Mouse (Mus musculus) CH12.LX (cell line): ENCODE data around the gene Tnni3. TPM values are rescaled to one million over a fixed set of nuclear protein-coding genes. Genes with fewer than 3 reads are reported as not detected.

Source experiments
- DNase-seq: peaks from one replicate; pipeline ENCODE4 v3.0.0-alpha.2; 2013; ENCODE audit errors: extremely low read depth
- H3K27ac ChIP-seq: 2 replicates; pipeline ENCODE4 v1.5.1; 2012; ENCODE audit warnings: low read depth, mild to moderate bottlenecking, control low read depth, moderate library complexity; ENCODE audit not compliant: insufficient read depth
- H3K27me3 ChIP-seq: replicated peaks from 2 replicates; pipeline ENCODE3; 2012; ENCODE audit warnings: inconsistent platforms
- H3K36me3 ChIP-seq, 2 experiments: replicated peaks in 1 of 2; 2 replicates each; pipeline versions ENCODE3 to v1.6.1; 2012; ENCODE audit warnings: inconsistent platforms in 1 of 2, low read length in 1 of 2, mild to moderate bottlenecking in 1 of 2, mixed read lengths in 1 of 2, moderate library complexity in 1 of 2; ENCODE audit not compliant: control insufficient read depth in 1 of 2, insufficient read depth in 1 of 2
- H3K4me1 ChIP-seq, 2 experiments: 2 replicates each; pipeline ENCODE4 v1.6.1; 2012; ENCODE audit warnings: inconsistent platforms in 1 of 2, moderate library complexity in 1 of 2; ENCODE audit not compliant: insufficient read depth in 2 of 2, control insufficient read depth in 1 of 2
- H3K4me2 ChIP-seq: 2 replicates; pipeline ENCODE4 v1.6.1; 2012; ENCODE audit warnings: low read depth, mild to moderate bottlenecking, control low read depth; ENCODE audit not compliant: poor library complexity, insufficient read depth, severe bottlenecking
- H3K4me3 ChIP-seq, 3 experiments: fragments of 150-350 bp in 1 of 3; sonication (generic) in 1 of 3; replicated peaks in 1 of 3; 2 replicates each; pipeline versions ENCODE3 to v1.5.1; 2011 to 2012; ENCODE audit warnings: low read depth in 2 of 3, low read length in 2 of 3, mild to moderate bottlenecking in 2 of 3, moderate library complexity in 2 of 3, control low read depth in 1 of 3, improper control_type of control experiment in 1 of 3, inconsistent platforms in 1 of 3, mixed read lengths in 1 of 3; ENCODE audit not compliant: poor library complexity in 1 of 3
- H3K79me2 ChIP-seq: replicated peaks from 2 replicates; pipeline ENCODE4 v1.6.1; 2012; ENCODE audit warnings: mild to moderate bottlenecking, moderate library complexity; ENCODE audit not compliant: control insufficient read depth, poor library complexity, insufficient read depth, severe bottlenecking; ENCODE audit errors: extremely low read depth
- H3K9ac ChIP-seq: 2 replicates; pipeline ENCODE4 v1.6.1; 2012; ENCODE audit warnings: low read depth, mild to moderate bottlenecking, control low read depth, moderate library complexity; ENCODE audit not compliant: insufficient read depth
- H3K9me3 ChIP-seq: replicated peaks from 2 replicates; pipeline ENCODE3; 2012; ENCODE audit warnings: low read length, inconsistent platforms, mixed read lengths
- CHD1 ChIP-seq: IDR thresholded peaks from 2 replicates; pipeline ENCODE4 v1.6.1; 2012; ENCODE audit warnings: low read depth, low read length, improper control_type of control experiment, inconsistent platforms
- CHD2 ChIP-seq: IDR thresholded peaks from 2 replicates; pipeline ENCODE4 v1.6.1; 2011; ENCODE audit warnings: low read length, improper control_type of control experiment
- CTCF ChIP-seq, 2 experiments: IDR thresholded peaks in 1 of 2; conservative IDR thresholded peaks in 1 of 2; 2 replicates each; pipeline ENCODE4 v1.5.1; 2011 to 2012; ENCODE audit warnings: low read depth in 2 of 2, low read length in 2 of 2, improper control_type of control experiment in 1 of 2, inconsistent platforms in 1 of 2, mild to moderate bottlenecking in 1 of 2, moderate library complexity in 1 of 2
- ELF1 ChIP-seq: IDR thresholded peaks from 2 replicates; pipeline ENCODE4 v1.6.1; 2014; ENCODE audit warnings: low read depth, mild to moderate bottlenecking, inconsistent platforms, low read length, improper control_type of control experiment
- EP300 ChIP-seq: IDR thresholded peaks from 2 replicates; pipeline ENCODE4 v1.6.1; 2011; ENCODE audit warnings: low read length, improper control_type of control experiment
- ETS1 ChIP-seq: conservative IDR thresholded peaks from 2 replicates; pipeline ENCODE4 v1.6.1; 2012; ENCODE audit warnings: low read depth, mild to moderate bottlenecking, inconsistent platforms, low read length, improper control_type of control experiment, moderate library complexity
- GABPA ChIP-seq: IDR thresholded peaks from 2 replicates; pipeline ENCODE4 v1.6.1; 2012; ENCODE audit warnings: low read depth, low read length, improper control_type of control experiment, inconsistent platforms; ENCODE audit not compliant: insufficient replicate concordance
- HCFC1 ChIP-seq: IDR thresholded peaks from 2 replicates; pipeline ENCODE4 v1.6.1; 2012; ENCODE audit warnings: low read depth, mild to moderate bottlenecking, inconsistent platforms, low read length, improper control_type of control experiment
- IRF4 ChIP-seq: IDR thresholded peaks from 2 replicates; pipeline ENCODE4 v1.6.1; 2014; ENCODE audit warnings: low read depth, mild to moderate bottlenecking, inconsistent platforms, low read length, improper control_type of control experiment
- JUN ChIP-seq: IDR thresholded peaks from 2 replicates; pipeline ENCODE4 v1.6.1; 2011; ENCODE audit warnings: low read depth, mild to moderate bottlenecking, low read length, improper control_type of control experiment, moderate library complexity; ENCODE audit not compliant: insufficient read depth
- JUND ChIP-seq: conservative IDR thresholded peaks from 2 replicates; pipeline ENCODE4 v1.6.1; 2011; ENCODE audit warnings: low read depth, low read length, improper control_type of control experiment
- KAT2A ChIP-seq: IDR thresholded peaks from 2 replicates; pipeline ENCODE4 v1.6.1; 2012; ENCODE audit warnings: low read length, improper control_type of control experiment, inconsistent platforms; ENCODE audit not compliant: insufficient replicate concordance
- MAFK ChIP-seq: IDR thresholded peaks from 2 replicates; pipeline ENCODE4 v1.6.1; 2011; ENCODE audit warnings: low read length, improper control_type of control experiment; ENCODE audit not compliant: insufficient replicate concordance
- MAX ChIP-seq: IDR thresholded peaks from 2 replicates; pipeline ENCODE4 v1.6.1; 2011; ENCODE audit warnings: low read length, improper control_type of control experiment
- MAZ ChIP-seq: IDR thresholded peaks from 2 replicates; pipeline ENCODE4 v1.6.1; 2012; ENCODE audit warnings: low read depth, mild to moderate bottlenecking, inconsistent platforms, low read length, improper control_type of control experiment, moderate library complexity
- MEF2A ChIP-seq: IDR thresholded peaks from 2 replicates; pipeline ENCODE4 v1.6.1; 2014; ENCODE audit warnings: low read depth, mild to moderate bottlenecking, inconsistent platforms, low read length, improper control_type of control experiment, borderline replicate concordance
- NELFE ChIP-seq: IDR thresholded peaks from 2 replicates; pipeline ENCODE4 v1.6.1; 2011; ENCODE audit warnings: low read depth, low read length, improper control_type of control experiment
- NRF1 ChIP-seq: IDR thresholded peaks from 2 replicates; pipeline ENCODE4 v1.6.1; 2014; ENCODE audit warnings: low read depth, mild to moderate bottlenecking, inconsistent platforms, low read length, improper control_type of control experiment, moderate library complexity
- POLR2A ChIP-seq: IDR thresholded peaks from 2 replicates; pipeline ENCODE4 v1.6.1; 2011; ENCODE audit warnings: low read depth, mild to moderate bottlenecking, improper control_type of control experiment, low read length
- POLR2AphosphoS2 ChIP-seq: IDR thresholded peaks from 2 replicates; pipeline ENCODE4 v1.6.1; 2011; ENCODE audit warnings: low read depth, low read length, improper control_type of control experiment
- RAD21 ChIP-seq: IDR thresholded peaks from 2 replicates; pipeline ENCODE4 v1.6.1; 2011; ENCODE audit warnings: low read depth, mild to moderate bottlenecking, low read length, improper control_type of control experiment, moderate library complexity
- SIN3A ChIP-seq: IDR thresholded peaks from 2 replicates; pipeline ENCODE4 v1.6.1; 2012; ENCODE audit warnings: low read length, improper control_type of control experiment, inconsistent platforms
- SMC3 ChIP-seq: IDR thresholded peaks from 2 replicates; pipeline ENCODE4 v1.6.1; 2011; ENCODE audit warnings: low read depth, low read length, improper control_type of control experiment
- TBP ChIP-seq: conservative IDR thresholded peaks from 2 replicates; pipeline ENCODE4 v1.6.1; 2011; ENCODE audit warnings: low read depth, low read length, improper control_type of control experiment
- TCF12 ChIP-seq: IDR thresholded peaks from 2 replicates; pipeline ENCODE4 v1.6.1; 2014; ENCODE audit warnings: low read depth, mild to moderate bottlenecking, inconsistent platforms, low read length, improper control_type of control experiment
- UBTF ChIP-seq: IDR thresholded peaks from 2 replicates; pipeline ENCODE4 v1.6.1; 2012; ENCODE audit warnings: low read depth, mild to moderate bottlenecking, inconsistent platforms, low read length, improper control_type of control experiment, moderate library complexity
- USF1 ChIP-seq: IDR thresholded peaks from 2 replicates; pipeline ENCODE4 v1.6.1; 2014; ENCODE audit warnings: low read depth, mild to moderate bottlenecking, inconsistent platforms, low read length, improper control_type of control experiment
- ZC3H11A ChIP-seq: IDR thresholded peaks from 2 replicates; pipeline ENCODE4 v1.6.1; 2012; ENCODE audit warnings: low read depth, mild to moderate bottlenecking, inconsistent platforms, low read length, improper control_type of control experiment
- ZKSCAN1 ChIP-seq: IDR thresholded peaks from 2 replicates; pipeline ENCODE4 v1.6.1; 2012; ENCODE audit warnings: low read depth, inconsistent platforms, low read length, improper control_type of control experiment, borderline replicate concordance
- ZMIZ1 ChIP-seq: IDR thresholded peaks from 2 replicates; pipeline ENCODE4 v1.6.1; 2012; ENCODE audit warnings: low read depth, mild to moderate bottlenecking, inconsistent platforms, low read length, improper control_type of control experiment
- ZNF384 ChIP-seq: IDR thresholded peaks from 2 replicates; pipeline ENCODE4 v1.6.1; 2012; ENCODE audit warnings: low read depth, low read length, improper control_type of control experiment, inconsistent platforms
- dilution Hi-C: fragments of 300-500 bp; cut with MboI; formaldehyde crosslinking; loops from 2 replicates; pipeline ENCODE4 v1.14.3; 2020; ENCODE audit warnings: low sequenced_read_pairs; ENCODE audit not compliant: extremely low pct_unique_long_range_greater_than_20kb, extremely low pct_ligation_motif_present
- in situ Hi-C: fragments of 300-500 bp; cut with MboI; formaldehyde crosslinking; loops from 3 replicates; pipeline ENCODE4 v1.14.3; 2019; ENCODE audit warnings: low sequenced_read_pairs, low pct_ligation_motif_present, low pct_unique_long_range_greater_than_20kb, mixed read lengths
- polyA plus RNA-seq: library from polyadenylated mRNA; unstranded; fragments of >175 nt; gene quantifications from 2 replicates; pipeline ENCODE4 v1.2.1, GENCODE M21; 2012; ENCODE audit warnings: low read depth; ENCODE audit not compliant: insufficient read length
- total RNA-seq, 2 experiments: library from RNA; depleted of rRNA; stranded (reverse); fragments of 300-350 nt in 1 of 2; fragments of >200 nt in 1 of 2; gene quantifications; 2 replicates each; pipeline ENCODE4 v1.2.3; 2012 to 2014

Gene Tnni3
- total and polyA plus RNA-seq, 3 experiments: 0.51 to 2.0 (median 0.64) TPM

DNA sequence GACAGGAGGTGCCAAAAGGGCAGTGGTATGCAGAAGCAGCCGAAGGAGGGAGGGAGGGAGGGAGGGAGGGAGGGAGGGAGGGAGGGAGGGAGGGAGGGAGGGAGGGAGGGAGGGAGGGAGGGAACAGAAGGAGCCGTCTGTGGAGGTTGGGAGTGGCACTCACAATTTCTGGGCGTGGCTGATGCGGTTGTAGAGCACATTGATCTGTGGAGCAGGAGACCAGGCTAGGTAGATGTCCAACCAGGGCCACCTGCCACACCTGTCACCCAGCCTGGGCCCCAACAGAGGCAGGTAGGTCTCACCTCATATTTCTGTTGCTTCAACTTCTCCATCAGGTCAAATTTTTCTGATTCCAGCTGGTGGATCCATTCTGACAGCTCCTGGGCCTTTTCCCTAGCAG, 16.8 kb downstream of the Tnni3 start:
- H3K79me2 ChIP-seq: no peaks in the 10 kb centered on the region
- dilution Hi-C loops: no loop called here

DNA sequence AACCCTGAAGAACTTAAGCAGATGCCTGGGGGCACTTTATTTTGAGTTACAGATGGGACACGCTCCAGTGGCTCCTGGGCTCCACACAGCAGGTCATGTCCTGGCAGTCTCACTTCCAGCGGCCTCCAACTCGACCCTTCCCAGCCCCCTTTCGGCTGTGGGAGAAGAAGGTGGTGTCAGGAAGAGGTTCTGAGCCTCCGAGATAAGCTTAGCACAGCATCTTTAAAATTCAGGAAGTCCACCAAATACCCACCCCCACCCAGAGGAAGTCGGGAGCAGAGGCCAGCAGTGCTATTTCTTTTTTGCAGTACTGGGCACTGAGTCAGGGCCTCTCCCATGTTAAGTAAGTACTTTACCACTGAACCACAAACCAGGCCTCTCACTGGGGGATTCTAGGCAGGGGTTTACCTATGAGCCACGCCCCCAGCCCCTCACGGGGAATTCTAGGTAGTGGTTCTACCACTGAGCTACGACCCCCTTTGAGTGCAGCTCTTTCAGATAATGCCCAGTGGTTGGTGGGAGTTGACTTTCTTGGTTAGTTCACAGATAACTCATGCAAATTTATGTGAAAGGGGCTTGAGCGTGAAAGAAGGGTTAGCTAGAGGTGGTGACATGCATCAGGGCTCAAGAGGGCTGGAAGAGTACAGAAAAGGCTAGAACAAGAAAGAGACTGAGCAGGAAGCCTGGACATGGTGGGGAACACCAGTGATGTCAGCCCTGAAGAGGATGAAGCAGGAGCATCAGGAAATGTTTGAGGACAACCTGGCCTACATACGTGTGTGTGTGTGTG, 19.2 kb downstream of the Tnni3 start:
- no peaks in the 10 kb centered on the region for H3K9me3 ChIP-seq
- TF ChIP-seq NRF1: no peak
- peak; percentile 81 for TF ChIP-seq ELF1
- TF ChIP-seq SIN3A: no peak
- no peak for TF ChIP-seq RAD21
- TF ChIP-seq ZNF384: peak; percentile 34; the same call in 1 of the 2 replicates
- no peak for TF ChIP-seq GABPA
- TF ChIP-seq JUND: no peak
- no peak for TF ChIP-seq KAT2A
- 0 out of 2 replicates have a peak, but pooled peaks have one; percentile 57 for TF ChIP-seq MEF2A
- TF ChIP-seq UBTF: no peak
- TF ChIP-seq ZC3H11A: no peak
- TF ChIP-seq NELFE: peak; percentile 8; the same call in 1 of the 2 replicates
- no peak for TF ChIP-seq CHD1
- peak; percentile 57 for TF ChIP-seq HCFC1
- no peak for TF ChIP-seq CTCF (conservative IDR thresholded peaks at IDR 0.05 in 1 of 2, IDR thresholded peaks at IDR 0.05 in 1 of 2; ENCODE audit: low read depth in 2 of 2, low read length in 2 of 2)
- peak; percentile 57 for TF ChIP-seq IRF4
- peak; percentile 60; the same call in 1 of the 2 replicates for TF ChIP-seq MAZ
- TF ChIP-seq POLR2A: peak; percentile 35; the same call in 1 of the 2 replicates
- TF ChIP-seq CHD2: peak; percentile 69
- no peak for TF ChIP-seq POLR2AphosphoS2
- no peak for TF ChIP-seq USF1
- peak; percentile 64 for TF ChIP-seq ETS1
- TF ChIP-seq MAFK: peak; percentile 82
- 0 out of 2 replicates have a peak, but pooled peaks have one; percentile 9 for TF ChIP-seq EP300
- peak; percentile 45; the same call in 1 of the 2 replicates for TF ChIP-seq TCF12
- TF ChIP-seq TBP: no peak
- TF ChIP-seq ZMIZ1: no peak
- TF ChIP-seq ZKSCAN1: no peak
- no peak for TF ChIP-seq SMC3
- peak overlapping the region; percentile 70 for H3K9ac ChIP-seq
- dilution Hi-C loops: no loop called here
- H3K27ac ChIP-seq: peak overlapping the region; percentile 97
- peak overlapping the region in 1 of 3 experiments; percentile 36 for H3K4me3 ChIP-seq
- peaks cover 15% of the 10 kb centered on the region for H3K79me2 ChIP-seq
- H3K4me2 ChIP-seq: peak overlapping the region; percentile 80
- peaks cover 24 to 39% of the 10 kb centered on the region in 2 experiments for H3K4me1 ChIP-seq
- H3K27me3 ChIP-seq: no peaks in the 10 kb centered on the region
- peaks cover 0 to under 1% of the 10 kb centered on the region in 2 experiments for H3K36me3 ChIP-seq
- peak; percentile 92 for DNase-seq
- in situ Hi-C loops: no loop called here

More for the DNA sequence above, 16.8 kb downstream of the Tnni3 start:
- H3K4me2 ChIP-seq: no peak overlapping the region
- H3K27ac ChIP-seq: no peak overlapping the region
- H3K9me3 ChIP-seq: no peaks in the 10 kb centered on the region
- H3K27me3 ChIP-seq: no peaks in the 10 kb centered on the region
- H3K4me1 ChIP-seq: peaks cover 20 to 34% of the 10 kb centered on the region in 2 experiments
- in situ Hi-C loops: no loop called here
- H3K4me3 ChIP-seq: no peak overlapping the region
- no peak for DNase-seq
- H3K9ac ChIP-seq: no peak overlapping the region
- no peaks in the 10 kb centered on the region for H3K36me3 ChIP-seq
- TF ChIP-seq GABPA (no peak), MAX (no peak), JUN (no peak), NELFE (no peak), ZKSCAN1 (no peak), MAFK (no peak)
